Mouse (Mus musculus) megakaryocyte, embryonic 14.5 days (primary cell): Measurements from ENCODE around the gene Olfr316.

Source experiments
- FLI1 ChIP-seq: IDR thresholded peaks from 2 replicates; pipeline ENCODE4 v1.6.1; 2012; ENCODE audit warnings: low read length, inconsistent platforms, mixed read lengths
- GATA1 ChIP-seq: IDR thresholded peaks from 3 replicates; pipeline ENCODE4 v1.6.1; 2012; ENCODE audit warnings: mixed read lengths, low read length, inconsistent platforms, borderline replicate concordance

- TF ChIP-seq GATA1 (no peak), FLI1 (no peak)
These were observed 30.1 kb downstream of the Olfr316 start, which contains the start of gene Olfr314 for GRCm38 (mm10) chr11:58782480-58783089.
